Comparison of ENCODE assay signal across 9 mouse cellular contexts in genomic region chr1:162077454-162077853, GRCm38 (mm10).
DNase-seq lines count a peak whose midpoint lies in the region; ATAC-seq and TF ChIP-seq lines count a peak whose summit lies in the region.
"Had no signal": no experiment of that assay in that cellular context is flagged by ENCODE, and none has a peak within 500 bp of the region (broad histone marks: within the 10 kb centered on the region; RNA-seq: fewer than 3 reads in every experiment).

No protein-coding gene starts in this region.

- H3K4me3 ChIP-seq in kidney, embryonic 15.5 days (replicated peaks), result no peak overlapping the region
- no peak overlapping the region for H3K4me3 ChIP-seq in cerebellum, adult 2 months (replicated peaks; ENCODE audit: insufficient read depth, low read depth, low read length)
- 0 out of 2 replicates have a peak overlapping the region, but pooled peaks have one; percentile 1 for H3K4me3 ChIP-seq in limb, embryonic 10.5 days
- H3K4me3 ChIP-seq: left cerebral cortex, adult 2 months had no signal

- TF ChIP-seq CTCF in cerebellum, adult 2 months (IDR thresholded peaks at IDR 0.05; ENCODE audit: borderline replicate concordance, insufficient read depth, low read depth, low read length), result no peak

- H3K4me1 ChIP-seq in kidney, embryonic 15.5 days, result peaks cover 34% of the 10 kb centered on the region
- no peaks in the 10 kb centered on the region for H3K4me1 ChIP-seq in cerebellum, adult 2 months (ENCODE audit: control insufficient read depth, insufficient read depth, low read length)
- H3K4me1 ChIP-seq in limb, embryonic 10.5 days, result peaks cover 72% of the 10 kb centered on the region

- no peaks in the 10 kb centered on the region for H3K27me3 ChIP-seq in kidney, embryonic 15.5 days
- H3K27me3 ChIP-seq in cerebellum, adult 2 months (ENCODE audit: control insufficient read depth, insufficient read depth, low read length), result no peaks in the 10 kb centered on the region
- H3K27me3 ChIP-seq in limb, embryonic 10.5 days (ENCODE audit: low read depth, poor library complexity, severe bottlenecking), result no peaks in the 10 kb centered on the region

- peak overlapping the region; percentile 90 for H3K27ac ChIP-seq in kidney, embryonic 15.5 days
- no peak overlapping the region for H3K27ac ChIP-seq in cerebellum, adult 2 months (ENCODE audit: insufficient read depth, low read length)
- peak overlapping the region; percentile 89 for H3K27ac ChIP-seq in limb, embryonic 10.5 days
- H3K27ac ChIP-seq: left cerebral cortex, adult 2 months had no signal

- H3K4me2 ChIP-seq in kidney, embryonic 15.5 days, result no peak overlapping the region

- H3K9ac ChIP-seq in kidney, embryonic 15.5 days, result no peak overlapping the region

- 59% methylated on average over 6 of the region's 6 CpGs for WGBS in kidney, embryonic 15.5 days
- WGBS in cerebellum, adult 2 months, result 46% methylated on average over 6 of the region's 6 CpGs
- WGBS in limb, embryonic 10.5 days, result 72% methylated on average over 6 of the region's 6 CpGs

- no peaks in the 10 kb centered on the region for H3K9me3 ChIP-seq in kidney, embryonic 15.5 days (replicated peaks)
- H3K9me3 ChIP-seq in limb, embryonic 10.5 days (replicated peaks), result no peaks in the 10 kb centered on the region

- ATAC-seq in kidney, embryonic 15.5 days (replicated peaks; ENCODE audit: low FRiP score), result no peak

- no peaks in the 10 kb centered on the region for H3K36me3 ChIP-seq in kidney, embryonic 15.5 days
- H3K36me3 ChIP-seq in limb, embryonic 10.5 days, result no peaks in the 10 kb centered on the region

- no peak for TF ChIP-seq POLR2A in cerebellum, adult 2 months (IDR thresholded peaks at IDR 0.05; ENCODE audit: borderline replicate concordance, insufficient read depth, low read length)

- no peak for DNase-seq in kidney, adult 8-10 months
- DNase-seq in NIH3T3 (ENCODE audit: low read depth), result peak; percentile 50
- DNase-seq in cerebellum, adult 2 months, result peak; percentile 72 to 82
- DNase-seq in limb, embryonic 10.5 days (ENCODE audit: low spot score), result no peak
- no peak for DNase-seq in thymus, postnatal 0 days (ENCODE audit: low spot score)
- DNase-seq in adrenal gland, adult 8-10 months, result no peak
- DNase-seq: gastrocnemius, postnatal 10 days had no signal

Comparison
In these comparisons a context has a peak if more than half of its experiments do, and no peak if none do; other contexts are left out.
1. DNase-seq: peak in NIH3T3 (single experiment) and cerebellum, adult 2 months (2 of 2); none in kidney, adult 8-10 months (0 of 2), limb, embryonic 10.5 days (single experiment), thymus, postnatal 0 days (single experiment) and adrenal gland, adult 8-10 months (single experiment).